Mouse (Mus musculus): ENCODE results near the gene Wbp1l. TPM values are rescaled to one million over a fixed set of nuclear protein-coding genes. Genes with fewer than 3 reads are reported as not detected.

Gene Wbp1l
- polyA plus RNA-seq, 1 experiment from 2014 or later: 40.7 TPM

DNA sequence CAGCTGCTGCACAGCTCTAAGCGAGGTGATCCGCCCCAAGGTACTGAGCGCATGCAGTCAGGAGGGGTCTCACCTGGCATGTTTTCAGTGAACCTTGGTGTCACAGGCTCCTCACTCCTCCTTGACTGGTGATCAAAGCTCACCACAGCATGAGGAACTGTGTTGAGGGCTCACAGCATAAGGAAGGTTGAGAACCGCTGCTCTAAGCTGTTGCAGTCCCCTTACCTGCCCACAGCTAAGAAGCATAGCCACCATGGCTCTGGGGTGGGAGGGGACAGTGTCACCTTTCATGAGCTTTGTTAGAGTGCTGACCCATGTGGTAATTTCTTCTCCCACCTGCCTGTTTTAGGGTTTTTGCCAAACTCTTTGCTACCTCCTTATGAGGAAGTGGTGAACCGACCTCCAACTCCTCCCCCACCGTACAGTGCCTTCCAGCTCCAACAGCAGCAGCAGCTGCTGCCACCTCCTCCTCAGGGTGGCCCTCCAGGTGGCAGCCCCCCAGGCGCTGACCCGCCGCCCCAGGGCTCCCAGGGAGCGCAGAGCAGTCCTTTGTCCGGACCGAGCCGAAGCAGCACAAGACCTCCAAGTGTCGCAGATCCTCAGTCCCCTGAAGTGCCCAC lies 54.8 kb downstream of the Wbp1l start:
- Histone ChIP-seq H3K4me2 (no peak overlapping the region), H3K27me3 (replicated peaks; ENCODE audit: control insufficient read depth, insufficient read depth, low read length) (no peaks in the 10 kb centered on the region), H3K36me3 (ENCODE audit: control insufficient read depth, insufficient read depth, low read length) (peaks cover 45% of the 10 kb centered on the region), H3K4me3 (ENCODE audit: low read depth, low read length) (no peak overlapping the region), H3K9me3 (ENCODE audit: control insufficient read depth, low read length) (no peaks in the 10 kb centered on the region), H3K9ac (ENCODE audit: low read depth, low read length) (no peak overlapping the region), H3K27ac (ENCODE audit: low read depth, low read length) (no peak overlapping the region), H3K4me1 (replicated peaks; ENCODE audit: control insufficient read depth, insufficient read depth, low read length) (0 out of 2 replicates have a peak, but pooled peaks cover 2% of the 10 kb centered on the region)
- DNase-seq (ENCODE audit: low spot score) (no peak), ATAC-seq (replicated peaks; ENCODE audit: low FRiP score) (no peak; the same call in 1 of the 2 replicates)
- 89% methylated on average over 14 of the region's 14 CpGs for WGBS

- Histone ChIP-seq H3K36me3 (ENCODE audit: control insufficient read depth, insufficient read depth, low read length) (peaks cover 45% of the 10 kb centered on the region), H3K9me3 (ENCODE audit: control insufficient read depth, low read length) (no peaks in the 10 kb centered on the region), H3K4me3 (ENCODE audit: low read depth, low read length) (no peak overlapping the region), H3K4me1 (replicated peaks; ENCODE audit: control insufficient read depth, insufficient read depth, low read length) (peaks cover 2% of the 10 kb centered on the region; the same call in 1 of the 2 replicates), H3K27ac (ENCODE audit: low read depth, low read length) (no peak overlapping the region), H3K4me2 (no peak overlapping the region), H3K9ac (ENCODE audit: low read depth, low read length) (no peak overlapping the region), H3K27me3 (replicated peaks; ENCODE audit: control insufficient read depth, insufficient read depth, low read length) (no peaks in the 10 kb centered on the region)
- ATAC-seq (replicated peaks; ENCODE audit: low FRiP score) (no peak), DNase-seq (ENCODE audit: low spot score) (no peak)
- 92% methylated on average over 10 of the region's 10 CpGs for WGBS
Observed at GRCm38 (mm10) chr19:46655626-46656025, 56.7 kb downstream of the Wbp1l start.

GRCm38 (mm10) chr19:46656151-46656840 lies 57.4 kb downstream of the Wbp1l start:
- H3K9ac ChIP-seq (ENCODE audit: low read depth, low read length): no peak overlapping the region
- 93% methylated on average over 21 of the region's 21 CpGs for WGBS
- H3K36me3 ChIP-seq (ENCODE audit: control insufficient read depth, insufficient read depth, low read length): peaks cover 45% of the 10 kb centered on the region
- H3K9me3 ChIP-seq (ENCODE audit: control insufficient read depth, low read length): no peaks in the 10 kb centered on the region
- DNase-seq (ENCODE audit: low spot score) (no peak), ATAC-seq (replicated peaks; ENCODE audit: low FRiP score) (no peak)
- peaks cover 2% of the 10 kb centered on the region; the same call in 1 of the 2 replicates for H3K4me1 ChIP-seq (replicated peaks; ENCODE audit: control insufficient read depth, insufficient read depth, low read length)
- no peak overlapping the region for H3K27ac ChIP-seq (ENCODE audit: low read depth, low read length)
- no peaks in the 10 kb centered on the region for H3K27me3 ChIP-seq (replicated peaks; ENCODE audit: control insufficient read depth, insufficient read depth, low read length)
- H3K4me3 ChIP-seq (ENCODE audit: low read depth, low read length): no peak overlapping the region
- H3K4me2 ChIP-seq: no peak overlapping the region

DNA sequence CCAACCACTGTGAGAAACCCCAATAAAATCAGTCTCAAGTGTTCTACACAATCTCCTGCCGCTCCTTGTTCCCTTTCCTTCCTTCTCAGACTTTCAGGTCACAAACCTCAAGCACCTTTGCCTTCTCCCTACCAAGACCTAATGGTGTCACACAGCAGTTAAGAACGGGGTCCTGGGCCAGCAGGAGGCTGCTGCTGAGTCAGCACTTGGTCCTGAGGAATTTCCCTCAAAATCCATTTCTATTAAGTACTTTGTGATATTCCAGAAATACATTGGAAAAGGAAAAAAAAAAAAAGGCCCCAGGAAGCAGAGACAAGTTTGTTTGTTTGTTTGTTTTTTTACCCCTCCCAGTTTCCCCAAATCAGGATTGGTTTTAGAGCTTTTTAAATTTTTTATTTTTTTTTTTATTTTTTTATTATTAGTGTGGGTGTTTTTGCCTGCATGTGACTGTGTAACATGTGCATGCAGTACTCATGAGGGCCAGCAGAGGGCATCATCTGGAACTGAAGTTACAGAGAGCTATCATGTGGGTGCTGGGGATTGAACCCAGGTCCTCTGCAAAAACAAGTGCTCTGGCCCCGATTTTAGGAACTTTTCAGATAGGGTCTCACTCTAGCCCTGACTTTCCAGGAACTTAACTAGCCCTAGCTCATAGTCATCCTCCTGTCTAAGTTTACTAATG lies 58.6 kb downstream of the Wbp1l start:
- no peak overlapping the region for H3K4me2 ChIP-seq
- no peak overlapping the region for H3K4me3 ChIP-seq (ENCODE audit: low read depth, low read length)
- DNase-seq (ENCODE audit: low spot score): no peak
- WGBS: 85% methylated on average over 3 of the region's 3 CpGs
- no peak overlapping the region for H3K9ac ChIP-seq (ENCODE audit: low read depth, low read length)
- H3K9me3 ChIP-seq (ENCODE audit: control insufficient read depth, low read length): no peaks in the 10 kb centered on the region
- H3K4me1 ChIP-seq (replicated peaks; ENCODE audit: control insufficient read depth, insufficient read depth, low read length): peaks cover 2% of the 10 kb centered on the region; the same call in 1 of the 2 replicates
- ATAC-seq (replicated peaks; ENCODE audit: low FRiP score): no peak
- no peak overlapping the region for H3K27ac ChIP-seq (ENCODE audit: low read depth, low read length)
- no peaks in the 10 kb centered on the region for H3K27me3 ChIP-seq (replicated peaks; ENCODE audit: control insufficient read depth, insufficient read depth, low read length)
- peaks cover 38% of the 10 kb centered on the region for H3K36me3 ChIP-seq (ENCODE audit: control insufficient read depth, insufficient read depth, low read length)

- ATAC-seq (replicated peaks; ENCODE audit: low FRiP score) (no peak), DNase-seq (ENCODE audit: low spot score) (no peak)
- H3K4me3 ChIP-seq (ENCODE audit: low read depth, low read length): no peak overlapping the region
- H3K9me3 ChIP-seq (ENCODE audit: control insufficient read depth, low read length): no peaks in the 10 kb centered on the region
- H3K4me1 ChIP-seq (replicated peaks; ENCODE audit: control insufficient read depth, insufficient read depth, low read length): peaks cover 2% of the 10 kb centered on the region; the same call in 1 of the 2 replicates
- WGBS: 88% methylated on average over 7 of the region's 7 CpGs
- H3K36me3 ChIP-seq (ENCODE audit: control insufficient read depth, insufficient read depth, low read length): peaks cover 36% of the 10 kb centered on the region
- H3K27me3 ChIP-seq (replicated peaks; ENCODE audit: control insufficient read depth, insufficient read depth, low read length): no peaks in the 10 kb centered on the region
- H3K27ac ChIP-seq (ENCODE audit: low read depth, low read length): no peak overlapping the region; the same call in 1 of the 2 replicates
- H3K4me2 ChIP-seq: no peak overlapping the region
- no peak overlapping the region for H3K9ac ChIP-seq (ENCODE audit: low read depth, low read length)
Observed at GRCm38 (mm10) chr19:46658348-46658747, 59.5 kb downstream of the Wbp1l start.

DNA sequence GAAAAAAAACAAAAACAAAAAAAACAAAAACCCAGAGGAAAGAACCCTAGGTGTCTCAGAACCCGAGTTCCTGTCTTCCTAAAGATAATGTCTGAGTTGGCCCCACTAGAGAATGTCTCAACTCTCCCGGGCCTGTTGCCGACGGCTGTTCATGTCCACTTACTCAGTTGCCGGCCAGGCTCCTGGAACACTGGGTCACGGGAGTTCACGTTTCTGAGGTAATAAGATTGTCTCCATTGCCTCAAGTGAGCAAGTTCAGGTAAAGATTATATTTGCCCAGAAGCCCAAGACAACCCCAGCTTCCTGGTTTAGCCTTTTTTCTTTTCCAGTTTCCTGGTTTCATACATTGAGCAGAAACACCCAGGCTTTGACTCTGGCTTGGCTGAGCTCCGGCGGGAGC lies 60.0 kb downstream of the Wbp1l start:
- no peaks in the 10 kb centered on the region for H3K9me3 ChIP-seq (ENCODE audit: control insufficient read depth, low read length)
- ATAC-seq (replicated peaks; ENCODE audit: low FRiP score): no peak
- no peak overlapping the region for H3K9ac ChIP-seq (ENCODE audit: low read depth, low read length)
- peaks cover 31% of the 10 kb centered on the region for H3K36me3 ChIP-seq (ENCODE audit: control insufficient read depth, insufficient read depth, low read length)
- peaks cover 2% of the 10 kb centered on the region; the same call in 1 of the 2 replicates for H3K4me1 ChIP-seq (replicated peaks; ENCODE audit: control insufficient read depth, insufficient read depth, low read length)
- no peaks in the 10 kb centered on the region for H3K27me3 ChIP-seq (replicated peaks; ENCODE audit: control insufficient read depth, insufficient read depth, low read length)
- no peak overlapping the region for H3K27ac ChIP-seq (ENCODE audit: low read depth, low read length)
- no peak for DNase-seq (ENCODE audit: low spot score)
- no peak overlapping the region for H3K4me3 ChIP-seq (ENCODE audit: low read depth, low read length)
- no peak overlapping the region for H3K4me2 ChIP-seq
- 80% methylated on average over 9 of the region's 9 CpGs for WGBS

- Histone ChIP-seq H3K36me3 (ENCODE audit: control insufficient read depth, insufficient read depth, low read length) (peaks cover 8% of the 10 kb centered on the region), H3K9ac (ENCODE audit: low read depth, low read length) (no peak overlapping the region), H3K9me3 (ENCODE audit: control insufficient read depth, low read length) (no peaks in the 10 kb centered on the region), H3K27me3 (replicated peaks; ENCODE audit: control insufficient read depth, insufficient read depth, low read length) (no peaks in the 10 kb centered on the region), H3K4me3 (ENCODE audit: low read depth, low read length) (no peak overlapping the region), H3K27ac (ENCODE audit: low read depth, low read length) (no peak overlapping the region), H3K4me2 (no peak overlapping the region), H3K4me1 (replicated peaks; ENCODE audit: control insufficient read depth, insufficient read depth, low read length) (peaks cover 2% of the 10 kb centered on the region; the same call in 1 of the 2 replicates)
- no peak for DNase-seq (ENCODE audit: low spot score)
- 61% methylated on average over 4 of the region's 4 CpGs for WGBS
- no peak for ATAC-seq (replicated peaks; ENCODE audit: low FRiP score)
Observed at GRCm38 (mm10) chr19:46661511-46661910, 62.6 kb downstream of the Wbp1l start.

DNA sequence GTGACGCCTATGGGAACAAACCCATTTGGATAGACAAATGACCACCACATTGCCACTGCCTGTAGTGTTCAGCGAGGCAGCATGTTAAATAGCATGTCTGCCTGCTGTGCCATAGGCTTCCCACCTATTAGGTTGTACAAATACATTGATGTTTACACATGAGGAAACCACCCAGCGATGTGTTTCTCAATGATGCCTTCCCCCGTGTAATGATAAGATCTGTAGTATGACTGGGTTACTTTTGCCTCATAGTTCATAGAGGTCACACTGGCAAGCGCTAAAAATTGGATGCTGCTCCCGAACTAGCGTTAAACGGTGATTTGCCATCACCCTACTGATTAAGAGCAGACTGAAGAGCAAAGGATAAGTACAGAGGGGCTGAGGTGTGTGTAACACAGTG lies 63.3 kb downstream of the Wbp1l start:
- H3K36me3 ChIP-seq (ENCODE audit: control insufficient read depth, insufficient read depth, low read length): peaks cover 1% of the 10 kb centered on the region
- no peak overlapping the region for H3K27ac ChIP-seq (ENCODE audit: low read depth, low read length)
- H3K9ac ChIP-seq (ENCODE audit: low read depth, low read length): no peak overlapping the region
- no peak for DNase-seq (ENCODE audit: low spot score)
- H3K4me1 ChIP-seq (replicated peaks; ENCODE audit: control insufficient read depth, insufficient read depth, low read length): peaks cover 2% of the 10 kb centered on the region; the same call in 1 of the 2 replicates
- no peak for ATAC-seq (replicated peaks; ENCODE audit: low FRiP score)
- H3K4me3 ChIP-seq (ENCODE audit: low read depth, low read length): no peak overlapping the region
- 69% methylated on average over 8 of the region's 8 CpGs for WGBS
- H3K4me2 ChIP-seq: no peak overlapping the region
- H3K27me3 ChIP-seq (replicated peaks; ENCODE audit: control insufficient read depth, insufficient read depth, low read length): no peaks in the 10 kb centered on the region
- H3K9me3 ChIP-seq (ENCODE audit: control insufficient read depth, low read length): no peaks in the 10 kb centered on the region

Measured in liver, embryonic 11.5 days (tissue).